9 mouse cellular contexts compared by ENCODE assay signal in the genomic region with DNA sequence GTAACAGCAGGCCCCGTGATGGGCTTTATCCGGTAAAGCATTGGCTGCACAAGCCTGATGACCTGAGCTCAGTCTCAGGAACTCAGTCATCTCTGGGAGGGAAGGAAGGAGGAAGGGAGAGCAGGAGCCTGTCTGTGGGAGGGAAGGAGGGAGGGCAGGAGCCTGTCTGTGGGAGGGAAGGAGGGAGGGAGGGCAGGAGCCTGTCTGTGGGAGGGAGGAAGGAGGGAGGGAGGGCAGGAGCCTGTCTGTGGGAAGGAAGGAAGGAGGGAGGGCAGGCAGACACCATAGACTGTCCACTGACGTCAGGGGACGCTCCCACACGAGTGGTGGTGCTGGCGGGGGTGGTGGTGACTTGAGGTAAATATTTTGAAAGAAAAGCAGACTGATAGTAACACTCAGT. TPM values are rescaled to one million over a fixed set of nuclear protein-coding genes. Genes with fewer than 3 reads are reported as not detected.
DNase-seq lines count a peak whose midpoint lies in the region; ATAC-seq lines count a peak whose summit lies in the region.
"Had no signal": no experiment of that assay in that cellular context is flagged by ENCODE, and none has a peak within 500 bp of the region (broad histone marks: within the 10 kb centered on the region; RNA-seq: fewer than 3 reads in every experiment).

No protein-coding gene starts in this region.

- no peak overlapping the region for H3K27ac ChIP-seq in heart, embryonic 15.5 days
- H3K27ac ChIP-seq: limb, embryonic 12.5 days had no signal

- H3K9me3 ChIP-seq in heart, embryonic 15.5 days (replicated peaks), result no peaks in the 10 kb centered on the region
- H3K9me3 ChIP-seq: limb, embryonic 12.5 days had no signal

- intact Hi-C loops in heart, postnatal 10 days (cut with DNase I), result no loop called here

- H3K9ac ChIP-seq in heart, embryonic 15.5 days, result no peak overlapping the region
- H3K9ac ChIP-seq: limb, embryonic 12.5 days had no signal

- H3K36me3 ChIP-seq in heart, embryonic 15.5 days, result peaks cover 54% of the 10 kb centered on the region

- H3K4me3 ChIP-seq in heart, embryonic 15.5 days, result no peak overlapping the region
- H3K4me3 ChIP-seq: limb, embryonic 12.5 days had no signal

- ATAC-seq in heart, embryonic 15.5 days (replicated peaks; ENCODE audit: insufficient number of reproducible peaks, insufficient read depth, low FRiP score, low read depth), result 0 out of 2 replicates have a peak, but pooled peaks have one; percentile 43
- peak; percentile 72 for ATAC-seq in granulocyte monocyte progenitor cell, adult 5-6 weeks (replicated peaks; ENCODE audit: poor library complexity, severe bottlenecking)
- peak; percentile 86 for ATAC-seq in megakaryocyte-erythroid progenitor cell, adult 5-6 weeks (replicated peaks; ENCODE audit: low FRiP score, low TSS enrichment, poor library complexity, severe bottlenecking)

- H3K27me3 ChIP-seq in heart, embryonic 15.5 days, result no peaks in the 10 kb centered on the region
- H3K27me3 ChIP-seq: limb, embryonic 12.5 days had no signal

- no peak overlapping the region for H3K4me2 ChIP-seq in heart, embryonic 15.5 days
- H3K4me2 ChIP-seq: limb, embryonic 12.5 days had no signal

- 76% methylated on average over 6 of the region's 6 CpGs for WGBS in heart, embryonic 15.5 days

- DNase-seq in heart, postnatal 10 days, result no peak
- DNase-seq in WW6 (ENCODE audit: low read depth, low spot score), result peak; percentile 14
- no peak for DNase-seq in layer of hippocampus, postnatal 10 days (ENCODE audit: low spot score in 2 of 2)
- DNase-seq in heart, adult 9 months (ENCODE audit: low spot score in 2 of 2), result no peak
- no peak for DNase-seq in layer of hippocampus, adult 8-10 months (ENCODE audit: low spot score in 2 of 2)

- no peaks in the 10 kb centered on the region for H3K4me1 ChIP-seq in heart, embryonic 15.5 days (replicated peaks)
- H3K4me1 ChIP-seq: limb, embryonic 12.5 days had no signal

RNA-seq across cellular contexts. Expression of a gene that starts 31.9 kb away (rescaled TPM):
- polyA plus RNA-seq in heart, embryonic 15.5 days (2015; fragmentation: Nextera tagmentation; extraction: Ambion mirVana), result 2.1 and 2.4 TPM in 2 replicates
- total RNA-seq in heart, postnatal 10 days (2021), result 1 to 10 TPM; 5.1 to 6.6 TPM
- not detected in 2 replicates for total RNA-seq in granulocyte monocyte progenitor cell, adult 5-6 weeks (2014; fragmentation: Nextera tagmentation)
- total RNA-seq in granulocyte monocyte progenitor cell, adult 5-6 weeks (2017), result 0.86 TPM in 1 of 2 replicates, not detected in the other
- total RNA-seq in megakaryocyte-erythroid progenitor cell, adult 5-6 weeks (2014; fragmentation: Nextera tagmentation), result not detected in 2 replicates
- total RNA-seq in megakaryocyte-erythroid progenitor cell, adult 5-6 weeks (2017), result not detected in 2 replicates
- 1 to 10 TPM; 2.6 to 3.2 TPM for total RNA-seq in layer of hippocampus, postnatal 10 days (2021)
- total RNA-seq in layer of hippocampus, adult 8-10 months (2022), result 1 to 10 TPM; 4.7 to 8.7 (median 6.1) TPM

RNA-seq across cellular contexts. Expression of a gene that starts 36.8 kb away (rescaled TPM):
- polyA plus RNA-seq in heart, embryonic 15.5 days (2015; fragmentation: Nextera tagmentation; extraction: Ambion mirVana), result 14.7 and 15.2 TPM in 2 replicates
- 1 to 10 TPM; 7.3 to 7.7 TPM for total RNA-seq in heart, postnatal 10 days (2021)
- 25.4 and 28.0 TPM in 2 replicates for total RNA-seq in granulocyte monocyte progenitor cell, adult 5-6 weeks (2014; fragmentation: Nextera tagmentation)
- 65.1 and 74.5 TPM in 2 replicates for total RNA-seq in granulocyte monocyte progenitor cell, adult 5-6 weeks (2017)
- total RNA-seq in megakaryocyte-erythroid progenitor cell, adult 5-6 weeks (2014; fragmentation: Nextera tagmentation), result 28.0 and 45.2 TPM in 2 replicates
- 58.5 and 68.5 TPM in 2 replicates for total RNA-seq in megakaryocyte-erythroid progenitor cell, adult 5-6 weeks (2017)
- 1 to 10 TPM; 5.0 to 6.1 TPM for total RNA-seq in layer of hippocampus, postnatal 10 days (2021)
- total RNA-seq in layer of hippocampus, adult 8-10 months (2022), result 1 to 10 TPM in 3 of 4 experiments, under 1 TPM in 1; 0.80 to 2.0 (median 1.2) TPM

RNA-seq across cellular contexts. Expression of a gene that starts 58.4 kb away (rescaled TPM):
- 0.24 and 0.80 TPM in 2 replicates for polyA plus RNA-seq in heart, embryonic 15.5 days (2015; fragmentation: Nextera tagmentation; extraction: Ambion mirVana)
- under 1 TPM; 0.20 to 0.43 TPM for total RNA-seq in heart, postnatal 10 days (2021)
- 1.1 TPM in 1 of 2 replicates, not detected in the other for total RNA-seq in granulocyte monocyte progenitor cell, adult 5-6 weeks (2014; fragmentation: Nextera tagmentation)
- not detected in 2 replicates for total RNA-seq in granulocyte monocyte progenitor cell, adult 5-6 weeks (2017)
- total RNA-seq in megakaryocyte-erythroid progenitor cell, adult 5-6 weeks (2014; fragmentation: Nextera tagmentation), result 0.04 TPM in 1 of 2 replicates, not detected in the other
- not detected in 2 replicates for total RNA-seq in megakaryocyte-erythroid progenitor cell, adult 5-6 weeks (2017)
- total RNA-seq in layer of hippocampus, postnatal 10 days (2021), result 1 to 10 TPM; 4.5 to 5.2 TPM
- 1 to 10 TPM; 3.0 to 5.1 (median 3.6) TPM for total RNA-seq in layer of hippocampus, adult 8-10 months (2022)
